Mouse (Mus musculus) embryonic facial prominence, embryonic 11.5 days (tissue): ENCODE data around the gene Tmem95. TPM values are rescaled to one million over a fixed set of nuclear protein-coding genes. Genes with fewer than 3 reads are reported as not detected.

Experiments used
- ATAC-seq: fragments of 200-750 bp; cut with Nextera tagmentation; replicated peaks from 2 replicates; pipeline ENCODE4 v1.8.0; 2017; ENCODE audit warnings: low read depth; ENCODE audit not compliant: insufficient number of reproducible peaks, low FRiP score, low TSS enrichment
- DNase-seq: peaks from one replicate; pipeline ENCODE4 v3.0.0-alpha.2; 2015; ENCODE audit warnings: low spot score
- H3K27ac ChIP-seq: fragments of 300-500 bp; sonication (generic); replicated peaks from 2 replicates; pipeline ENCODE4 v1.5.1; 2014; ENCODE audit warnings: mild to moderate bottlenecking, low read depth, low read length, control low read depth
- H3K27me3 ChIP-seq: fragments of 300-500 bp; sonication (generic); 2 replicates; pipeline ENCODE4 v1.6.1; 2014; ENCODE audit warnings: mild to moderate bottlenecking, low read length, moderate library complexity, mixed read lengths; ENCODE audit not compliant: control insufficient read depth, insufficient read depth
- H3K36me3 ChIP-seq: fragments of 300-500 bp; sonication (generic); replicated peaks from 2 replicates; pipeline ENCODE4 v1.6.1; 2014; ENCODE audit warnings: low read depth, mild to moderate bottlenecking, low read length, moderate library complexity, mixed read lengths; ENCODE audit not compliant: control insufficient read depth, insufficient read depth
- H3K4me1 ChIP-seq: fragments of 300-500 bp; sonication (generic); 2 replicates; pipeline ENCODE4 v1.6.1; 2014; ENCODE audit warnings: low read length, mixed read lengths; ENCODE audit not compliant: control insufficient read depth, insufficient read depth
- H3K4me2 ChIP-seq: fragments of 300-500 bp; sonication (generic); 2 replicates; pipeline ENCODE4 v1.6.1; 2014; ENCODE audit warnings: low read depth, mild to moderate bottlenecking, control low read depth, low read length, moderate library complexity
- H3K4me3 ChIP-seq: fragments of 300-500 bp; sonication (generic); 2 replicates; pipeline ENCODE4 v1.5.1; 2014; ENCODE audit warnings: low read depth, low read length, control low read depth
- H3K9ac ChIP-seq: fragments of 300-500 bp; sonication (generic); replicated peaks from 2 replicates; pipeline ENCODE4 v1.6.1; 2014; ENCODE audit warnings: mild to moderate bottlenecking, control low read depth, low read length
- H3K9me3 ChIP-seq: fragments of 300-500 bp; sonication (generic); replicated peaks from 2 replicates; pipeline ENCODE4 v1.6.1; 2016; ENCODE audit warnings: mild to moderate bottlenecking, low read length, inconsistent platforms, mixed read lengths; ENCODE audit not compliant: control insufficient read depth
- WGBS: fragments of 180-500 bp; shearing (Covaris S2); extraction: QIAGEN DNeasy Blood & Tissue Kit; methylation state at CpG from one replicate; pipeline ENCODE4 v1.1.7; 2014; 5-methylcytosine and 5-hydroxymethylcytosine counted together
- microRNA-seq: library from miRNA; unstranded; fragments of <30 nt; microRNA quantifications from one replicate; pipeline ENCODE4, GENCODE M21; 2016; ENCODE audit warnings: borderline number of aligned reads
- polyA plus RNA-seq: library from polyadenylated mRNA; unstranded; fragments of >200 nt; fragmentation: Nextera tagmentation; extraction: Ambion mirVana; gene quantifications from 2 replicates; pipeline ENCODE4 v1.2.1, GENCODE M21; 2014

The Tmem95 gene
- polyA plus RNA-seq, 1 experiment from 2014 or later = not detected

GRCm38 (mm10) chr11:69835326-69835965 lies 42.4 kb downstream of the Tmem95 start:
- 0 out of 2 replicates have a peak overlapping the region, but pooled peaks have one; percentile 84 for H3K9ac ChIP-seq
- peaks cover 9% of the 10 kb centered on the region for H3K4me1 ChIP-seq
- peak overlapping the region; percentile 93 for H3K4me2 ChIP-seq
- ATAC-seq (no peak), DNase-seq (peak; percentile 57)
- 2% methylated on average over 9 of the region's 9 CpGs for WGBS
- peaks cover 7% of the 10 kb centered on the region for H3K36me3 ChIP-seq
- H3K27ac ChIP-seq = no peak overlapping the region
- no peaks in the 10 kb centered on the region for H3K9me3 ChIP-seq
- 0 out of 2 replicates have a peak, but pooled peaks cover 2% of the 10 kb centered on the region for H3K27me3 ChIP-seq
- H3K4me3 ChIP-seq = peak overlapping the region; percentile 79

DNA sequence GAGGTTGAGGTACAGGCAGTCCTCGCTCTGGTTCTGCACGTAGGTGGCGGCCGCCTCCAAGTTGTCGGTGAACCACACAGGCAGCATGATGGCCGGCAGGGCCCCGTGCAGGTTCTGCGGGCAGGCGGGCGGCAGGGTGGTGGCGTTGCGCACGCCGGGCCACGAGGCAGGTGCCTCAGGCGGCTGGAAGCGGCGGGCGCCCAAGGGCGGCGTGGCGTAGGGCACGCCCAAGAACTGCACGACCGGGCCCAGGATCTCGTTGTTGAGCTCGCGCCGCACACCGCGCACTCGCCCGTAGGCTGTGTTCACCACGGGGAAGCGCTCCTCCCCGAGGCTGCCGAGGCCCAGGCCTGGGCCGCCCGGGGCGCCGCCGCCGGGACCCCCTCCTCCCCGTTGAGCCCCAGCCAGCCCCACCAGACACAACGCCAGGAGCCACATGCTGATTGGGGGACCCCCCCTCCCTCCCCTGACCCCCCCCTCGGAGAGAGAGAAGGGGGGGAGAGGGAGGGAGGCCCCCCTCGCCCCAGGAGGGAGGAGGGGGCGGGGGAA lies 43.7 kb downstream of the Tmem95 start:
- peak overlapping the region; percentile 93 for H3K4me2 ChIP-seq
- H3K4me1 ChIP-seq = peaks cover 9% of the 10 kb centered on the region
- H3K4me3 ChIP-seq = peak overlapping the region; percentile 79
- 7% methylated on average over 39 of the region's 48 CpGs for WGBS
- no peaks in the 10 kb centered on the region for H3K9me3 ChIP-seq
- H3K36me3 ChIP-seq = peaks cover 7% of the 10 kb centered on the region
- peak overlapping the region; percentile 8; the same call in 1 of the 2 replicates for H3K27ac ChIP-seq
- peak overlapping the region; percentile 77 for H3K9ac ChIP-seq
- peak; percentile 58 for DNase-seq
- ATAC-seq = no peak
- H3K27me3 ChIP-seq = 0 out of 2 replicates have a peak, but pooled peaks cover 2% of the 10 kb centered on the region

DNA sequence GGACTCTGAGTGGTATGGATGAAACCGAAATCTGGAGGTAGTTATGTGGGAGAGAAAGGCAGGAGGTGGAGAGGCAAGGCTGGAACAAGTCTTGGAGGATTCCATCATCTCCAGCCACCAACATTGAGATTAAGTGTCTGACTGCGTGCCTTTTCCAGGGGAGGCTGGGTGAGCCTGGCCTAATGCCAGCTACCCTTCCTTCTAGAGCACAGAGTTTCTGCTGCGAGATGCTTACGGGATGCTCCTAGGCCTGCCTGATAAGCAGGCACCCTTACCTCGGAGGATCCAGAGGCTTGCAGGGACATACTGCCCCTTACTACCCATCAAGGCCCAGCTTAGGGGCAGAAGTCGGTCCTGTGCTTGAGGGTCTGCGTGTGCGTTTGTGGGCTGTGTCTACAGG lies 44.3 kb downstream of the Tmem95 start:
- H3K9me3 ChIP-seq = no peaks in the 10 kb centered on the region
- peak overlapping the region; percentile 79 for H3K4me3 ChIP-seq
- ATAC-seq = no peak
- no peak overlapping the region; the same call in 1 of the 2 replicates for H3K27ac ChIP-seq
- H3K36me3 ChIP-seq = peaks cover 7% of the 10 kb centered on the region
- H3K4me2 ChIP-seq = peak overlapping the region; percentile 93
- 64% methylated on average over 8 of the region's 8 CpGs for WGBS
- DNase-seq = no peak
- H3K27me3 ChIP-seq = 0 out of 2 replicates have a peak, but pooled peaks cover 2% of the 10 kb centered on the region
- peaks cover 9% of the 10 kb centered on the region for H3K4me1 ChIP-seq
- H3K9ac ChIP-seq = peak overlapping the region; percentile 77; the same call in 1 of the 2 replicates

- no peak overlapping the region for H3K9ac ChIP-seq
- no peak overlapping the region for H3K27ac ChIP-seq
- WGBS = 83% methylated on average over 5 of the region's 5 CpGs
- H3K4me3 ChIP-seq = no peak overlapping the region
- no peaks in the 10 kb centered on the region for H3K9me3 ChIP-seq
- H3K4me1 ChIP-seq = peaks cover 2% of the 10 kb centered on the region; the same call in 1 of the 2 replicates
- peaks cover 21% of the 10 kb centered on the region for H3K36me3 ChIP-seq
- ATAC-seq (no peak), DNase-seq (no peak)
- H3K27me3 ChIP-seq = 0 out of 2 replicates have a peak, but pooled peaks cover 2% of the 10 kb centered on the region
- H3K4me2 ChIP-seq = no peak overlapping the region
Observed at GRCm38 (mm10) chr11:69828832-69829231, 49.0 kb downstream of the Tmem95 start.

Small RNA genes lying within 50 kb of the gene (microRNA-seq; reads per million reads assigned to microRNA genes)
- gene Mir6924 = not detected

Other genes starting within 250 kb of the Tmem95 start
- gene Fxr2, start 245.0 kb downstream of the Tmem95 start, polyA plus RNA-seq = 24.3 and 30.9 TPM in 2 replicates
- not detected in 2 replicates for gene Sox15, start 222.7 kb downstream of the Tmem95 start, polyA plus RNA-seq
- gene Mpdu1, start 215.4 kb downstream of the Tmem95 start, polyA plus RNA-seq = 25.9 and 28.0 TPM in 2 replicates
- 5.5 and 7.6 TPM in 2 replicates for gene Cd68, start 211.9 kb downstream of the Tmem95 start, polyA plus RNA-seq
- gene Eif4a1, start 205.6 kb downstream of the Tmem95 start, polyA plus RNA-seq = 959 and 1,000 TPM in 2 replicates
- 106 and 108 TPM in 2 replicates for gene Senp3, start 195.9 kb downstream of the Tmem95 start, polyA plus RNA-seq
- gene Tnfsf13, start 192.2 kb downstream of the Tmem95 start, polyA plus RNA-seq = 0.24 and 0.42 TPM in 2 replicates
- gene Tnfsf12, start 182.2 kb downstream of the Tmem95 start, polyA plus RNA-seq = 3.6 and 4.3 TPM in 2 replicates
- gene Tnfsfm13, start 181.9 kb downstream of the Tmem95 start, polyA plus RNA-seq = 1.2 and 1.5 TPM in 2 replicates
- gene Polr2a, start 119.4 kb downstream of the Tmem95 start, polyA plus RNA-seq = 51.4 and 56.5 TPM in 2 replicates
- gene Slc35g3, start 116.0 kb downstream of the Tmem95 start, polyA plus RNA-seq = 0.18 TPM in 1 of 2 replicates, not detected in the other
- 1.1 and 1.2 TPM in 2 replicates for gene Zbtb4, start 112.1 kb downstream of the Tmem95 start, polyA plus RNA-seq
- gene Chrnb1, start 82.1 kb downstream of the Tmem95 start, polyA plus RNA-seq = 3.0 and 3.6 TPM in 2 replicates
- 0.92 and 0.97 TPM in 2 replicates for gene Fgf11, start 76.2 kb downstream of the Tmem95 start, polyA plus RNA-seq
- 2.1 and 2.8 TPM in 2 replicates for gene Tmem102, start 72.4 kb downstream of the Tmem95 start, polyA plus RNA-seq
- not detected in 2 replicates for gene Gm39566, start 62.7 kb downstream of the Tmem95 start, polyA plus RNA-seq
- not detected in 2 replicates for gene Spem2, start 59.6 kb downstream of the Tmem95 start, polyA plus RNA-seq
- 0.27 TPM in 1 of 2 replicates, not detected in the other for gene Spem1, start 55.8 kb downstream of the Tmem95 start, polyA plus RNA-seq
- 8.2 and 9.1 TPM in 2 replicates for gene Nlgn2, start 40.2 kb downstream of the Tmem95 start, polyA plus RNA-seq
- 294 and 335 TPM in 2 replicates for gene Tmem256, start 39.5 kb downstream of the Tmem95 start, polyA plus RNA-seq
- 90.0 and 102 TPM in 2 replicates for gene Plscr3, start 31.6 kb downstream of the Tmem95 start, polyA plus RNA-seq
- 1.1 and 1.9 TPM in 2 replicates for gene Tnk1, start 19.3 kb downstream of the Tmem95 start, polyA plus RNA-seq
- gene Kctd11, start 3.4 kb upstream of the Tmem95 start, polyA plus RNA-seq = 3.2 and 3.5 TPM in 2 replicates
- gene Acap1, start 17.5 kb upstream of the Tmem95 start, polyA plus RNA-seq = 0.56 and 0.60 TPM in 2 replicates
- 17.6 and 20.7 TPM in 2 replicates for gene 2810408A11Rik, start 23.0 kb upstream of the Tmem95 start, polyA plus RNA-seq
- 11.5 and 13.8 TPM in 2 replicates for gene Neurl4, start 23.1 kb upstream of the Tmem95 start, polyA plus RNA-seq
- gene Gps2, start 35.9 kb upstream of the Tmem95 start, polyA plus RNA-seq = 76.2 and 81.8 TPM in 2 replicates
- 2,030 and 2,067 TPM in 2 replicates for gene Eif5a, start 43.9 kb upstream of the Tmem95 start, polyA plus RNA-seq
- 5.5 and 6.6 TPM in 2 replicates for gene Ybx2, start 57.8 kb upstream of the Tmem95 start, polyA plus RNA-seq
- gene Slc2a4, start 70.2 kb upstream of the Tmem95 start, polyA plus RNA-seq = 20.2 and 20.5 TPM in 2 replicates
- gene Cldn7, start 86.8 kb upstream of the Tmem95 start, polyA plus RNA-seq = 17.1 and 22.0 TPM in 2 replicates
- 26.2 and 26.5 TPM in 2 replicates for gene Ctdnep1, start 103.1 kb upstream of the Tmem95 start, polyA plus RNA-seq
- gene Elp5, start 104.5 kb upstream of the Tmem95 start, polyA plus RNA-seq = 156 and 157 TPM in 2 replicates
- gene Gabarap, start 113.1 kb upstream of the Tmem95 start, polyA plus RNA-seq = 474 and 509 TPM in 2 replicates
- 57.7 and 58.0 TPM in 2 replicates for gene Phf23, start 117.8 kb upstream of the Tmem95 start, polyA plus RNA-seq
- gene Dvl2, start 122.6 kb upstream of the Tmem95 start, polyA plus RNA-seq = 34.9 and 35.7 TPM in 2 replicates
- 54.2 and 57.6 TPM in 2 replicates for gene Acadvl, start 137.4 kb upstream of the Tmem95 start, polyA plus RNA-seq
- 7.6 and 11.2 TPM in 2 replicates for gene Dlg4, start 138.9 kb upstream of the Tmem95 start, polyA plus RNA-seq
- gene Asgr1, start 176.1 kb upstream of the Tmem95 start, polyA plus RNA-seq = 0.46 and 0.95 TPM in 2 replicates
- not detected in 2 replicates for gene Asgr2, start 214.6 kb upstream of the Tmem95 start, polyA plus RNA-seq